Mouse (Mus musculus): ENCODE measurements at regions not wholly inside any gene's neighbourhood (a gene's known extent, or its start where the extent isn't known, plus 50 kb on each side); places are given as distances from the start of the nearest gene placed in this dataset.

GRCm38 (mm10) chr4:119028208-119028821 lies 66.9 kb downstream of the Lao1 start:
- TF ChIP-seq RAD21 (IDR thresholded peaks at IDR 0.05; ENCODE audit: low read depth, low read length) (no peak), EP300 (IDR thresholded peaks at IDR 0.05; ENCODE audit: low read depth in 1 of 2, low read length in 2 of 2) (peak; percentile 42 to 73; a peak in 3 of 4 replicates), USF1 (IDR thresholded peaks at IDR 0.05; ENCODE audit: low read depth, low read length) (no peak), NRF1 (IDR thresholded peaks at IDR 0.05; ENCODE audit: insufficient read depth, low read depth, low read length, poor library complexity, severe bottlenecking) (no peak), MXI1 (IDR thresholded peaks at IDR 0.05; ENCODE audit: low read depth, low read length) (no peak)
